Mouse (Mus musculus) spleen, postnatal 10 days (tissue): Measurements from ENCODE around the gene Ltbp2.
A peak's percentile ranks its signal among the peaks of the same experiment; 100 is the strongest.

Source experiments
- DNase-seq, 2 experiments: peaks; one replicate each; pipeline ENCODE4 v3.0.0; 2021 to 2022; ENCODE audit warnings: low spot score in 2 of 2

The Ltbp2 gene

GRCm38 (mm10) chr12:84876481-84877121 lies at the start of gene Ltbp2:
Gene Ltbp2 (minus strand): TSS chr12:84876532.
- DNase-seq, result peak; percentile 96 to 97

- no peak for DNase-seq
Measured at GRCm38 (mm10) chr12:84924324-84924723, 48.0 kb upstream of the Ltbp2 start.

- DNase-seq, result no peak
Measured at GRCm38 (mm10) chr12:84921881-84922419, 45.6 kb upstream of the Ltbp2 start.

- DNase-seq, result no peak
Measured at GRCm38 (mm10) chr12:84918809-84919208, 42.5 kb upstream of the Ltbp2 start.

- no peak for DNase-seq
Measured at GRCm38 (mm10) chr12:84917799-84918198, 41.5 kb upstream of the Ltbp2 start.

GRCm38 (mm10) chr12:84914959-84915358 lies 38.6 kb upstream of the Ltbp2 start:
- DNase-seq, result no peak

- no peak for DNase-seq
Measured at GRCm38 (mm10) chr12:84912652-84913104, 36.3 kb upstream of the Ltbp2 start.

- no peak for DNase-seq
Measured at GRCm38 (mm10) chr12:84911640-84912039, 35.3 kb upstream of the Ltbp2 start.

GRCm38 (mm10) chr12:84910066-84910465 lies 33.7 kb upstream of the Ltbp2 start:
- no peak for DNase-seq

GRCm38 (mm10) chr12:84907627-84908480 lies 31.5 kb upstream of the Ltbp2 start:
- DNase-seq, result no peak

GRCm38 (mm10) chr12:84907024-84907626 lies 30.8 kb upstream of the Ltbp2 start:
- DNase-seq, result no peak

- no peak for DNase-seq
Measured at GRCm38 (mm10) chr12:84904399-84904798, 28.1 kb upstream of the Ltbp2 start.

GRCm38 (mm10) chr12:84900317-84900716 lies 24.0 kb upstream of the Ltbp2 start:
- DNase-seq, result no peak

- DNase-seq, result no peak
Measured at GRCm38 (mm10) chr12:84897322-84897721, 21.0 kb upstream of the Ltbp2 start.

- no peak for DNase-seq
Measured at GRCm38 (mm10) chr12:84896235-84896634, 19.9 kb upstream of the Ltbp2 start.

- no peak for DNase-seq
Measured at GRCm38 (mm10) chr12:84893648-84894628, 17.6 kb upstream of the Ltbp2 start.

- DNase-seq, result no peak
Measured at GRCm38 (mm10) chr12:84890289-84890688, 14.0 kb upstream of the Ltbp2 start.

GRCm38 (mm10) chr12:84885107-84885876 lies 9.0 kb upstream of the Ltbp2 start:
- DNase-seq, result no peak

- DNase-seq, result no peak
Measured at GRCm38 (mm10) chr12:84884423-84885076, 8.2 kb upstream of the Ltbp2 start.

- DNase-seq, result no peak
Measured at GRCm38 (mm10) chr12:84882796-84883195, 6.5 kb upstream of the Ltbp2 start.
